Mouse (Mus musculus) limb, embryonic 14.5 days (tissue): ENCODE data around the gene Exo5. TPM values are rescaled to one million over a fixed set of nuclear protein-coding genes. Genes with fewer than 3 reads are reported as not detected.
A peak's percentile ranks its signal among the peaks of the same experiment; 100 is the strongest.

Source experiments
- ATAC-seq: fragments of 200-750 bp; cut with Nextera tagmentation; 2 replicates; pipeline ENCODE4 v1.8.0; 2017; ENCODE audit warnings: low read depth, moderate number of reproducible peaks, moderate TSS enrichment; ENCODE audit not compliant: low FRiP score
- DNase-seq: peaks from one replicate; pipeline ENCODE4 v3.0.0-alpha.2; 2015; ENCODE audit warnings: low spot score
- H3K27ac ChIP-seq: fragments of 300-500 bp; sonication (generic); replicated peaks from 2 replicates; pipeline ENCODE4 v1.5.1; 2014; ENCODE audit warnings: low read depth, mild to moderate bottlenecking, low read length, moderate library complexity, mixed read lengths
- H3K27me3 ChIP-seq: fragments of 300-500 bp; sonication (generic); 2 replicates; pipeline ENCODE4 v1.6.1; 2014; ENCODE audit warnings: low read length, mixed read lengths; ENCODE audit not compliant: control insufficient read depth, insufficient read depth
- H3K36me3 ChIP-seq: fragments of 300-500 bp; sonication (generic); 2 replicates; pipeline ENCODE4 v1.6.1; 2014; ENCODE audit warnings: mild to moderate bottlenecking, low read length, moderate library complexity, mixed read lengths; ENCODE audit not compliant: control insufficient read depth, insufficient read depth
- H3K4me1 ChIP-seq: fragments of 300-500 bp; sonication (generic); 2 replicates; pipeline ENCODE4 v1.6.1; 2014; ENCODE audit warnings: antibody characterized with exemption, low read length, mixed read lengths; ENCODE audit not compliant: control insufficient read depth, insufficient read depth
- H3K4me2 ChIP-seq: fragments of 300-500 bp; sonication (generic); replicated peaks from 2 replicates; pipeline ENCODE4 v1.6.1; 2014; ENCODE audit warnings: low read depth, mild to moderate bottlenecking, low read length, moderate library complexity; ENCODE audit not compliant: severe bottlenecking
- H3K4me3 ChIP-seq: fragments of 300-500 bp; sonication (generic); replicated peaks from 2 replicates; pipeline ENCODE4 v1.5.1; 2014; ENCODE audit warnings: low read length
- H3K9ac ChIP-seq: fragments of 300-500 bp; sonication (generic); 2 replicates; pipeline ENCODE4 v1.6.1; 2014; ENCODE audit warnings: mild to moderate bottlenecking, low read depth, low read length, moderate library complexity; ENCODE audit not compliant: severe bottlenecking
- H3K9me3 ChIP-seq: fragments of 300-500 bp; sonication (generic); 2 replicates; pipeline ENCODE4 v1.6.1; 2016; ENCODE audit warnings: low read length; ENCODE audit not compliant: control insufficient read depth
- POLR2A ChIP-seq: fragments of 200-500 bp; IDR thresholded peaks from 2 replicates; pipeline ENCODE4 v1.8.0; 2012; ENCODE audit warnings: inconsistent platforms, mild to moderate bottlenecking, moderate library complexity, borderline replicate concordance; ENCODE audit not compliant: insufficient read depth, insufficient read length; ENCODE audit errors: extremely low read depth
- WGBS: fragments of 180-500 bp; shearing (Covaris S2); extraction: QIAGEN DNeasy Blood & Tissue Kit; methylation state at CpG from one replicate; pipeline ENCODE4 v1.1.7; 2014; 5-methylcytosine and 5-hydroxymethylcytosine counted together
- polyA plus RNA-seq, 2 experiments: library from polyadenylated mRNA; depleted of rRNA in 1 of 2; stranded (reverse) in 1 of 2; unstranded in 1 of 2; fragments of >200 nt; fragmentation: Nextera tagmentation in 1 of 2; extraction: Ambion mirVana in 1 of 2; gene quantifications; 2 replicates each; pipeline versions ENCODE4 v1.2.1 to v1.2.3; 2012 to 2014

Exo5 gene
- polyA plus RNA-seq, 2 experiments: 25.2 to 25.4 TPM

DNA sequence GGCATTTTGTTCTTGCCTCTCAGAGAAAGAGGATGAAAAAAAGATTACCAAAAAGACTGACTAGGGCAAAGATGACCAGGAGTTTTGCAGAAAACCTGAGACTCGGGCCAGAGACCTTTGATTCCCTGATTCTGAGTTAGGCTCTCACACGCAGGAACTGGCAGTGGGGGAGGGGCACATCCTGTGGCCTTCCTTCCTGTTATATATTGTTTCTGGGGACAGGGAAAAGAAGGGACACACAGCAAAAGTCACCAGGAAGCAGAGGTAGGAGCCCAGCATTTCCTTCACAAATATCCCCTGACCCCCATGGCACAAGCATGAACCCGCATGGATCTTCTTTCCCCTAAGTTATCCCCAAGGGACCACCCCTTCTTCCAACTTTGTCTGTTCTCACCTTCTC lies 24.1 kb upstream of the Exo5 start:
- Histone ChIP-seq H3K9me3 (no peaks in the 10 kb centered on the region), H3K4me3 (no peak overlapping the region), H3K36me3 (peaks cover 11% of the 10 kb centered on the region), H3K4me2 (no peak overlapping the region), H3K4me1 (peaks cover 6% of the 10 kb centered on the region; the same call in 1 of the 2 replicates), H3K9ac (no peak overlapping the region), H3K27ac (no peak overlapping the region), H3K27me3 (no peaks in the 10 kb centered on the region)
- WGBS: 53% methylated on average over 3 of the region's 3 CpGs
- no peak for DNase-seq
- TF ChIP-seq POLR2A: no peak
- no peak for ATAC-seq

DNA sequence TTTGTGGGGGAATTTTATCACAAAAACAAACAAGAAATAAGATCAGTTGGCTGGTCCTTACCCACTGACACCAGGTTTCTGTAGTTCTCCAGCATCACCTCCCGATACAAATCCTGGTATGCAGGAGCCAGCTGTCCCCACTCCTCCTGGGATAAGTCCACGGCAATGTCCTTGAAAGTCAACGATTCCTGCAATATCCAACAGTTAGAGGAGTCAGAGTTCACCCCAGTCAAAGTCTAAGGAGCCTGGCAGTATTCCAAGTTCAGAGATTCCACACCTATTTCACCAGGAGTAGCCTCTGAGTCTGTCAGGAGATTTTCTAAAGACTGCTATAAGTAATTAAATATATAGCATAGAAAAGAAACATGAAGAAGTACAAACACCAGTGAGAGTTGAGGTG lies 10.2 kb upstream of the Exo5 start:
- Histone ChIP-seq H3K27ac (no peak overlapping the region), H3K27me3 (no peaks in the 10 kb centered on the region), H3K9me3 (0 out of 2 replicates have a peak, but pooled peaks cover 6% of the 10 kb centered on the region), H3K36me3 (peaks cover 4% of the 10 kb centered on the region; the same call in 1 of the 2 replicates), H3K4me3 (no peak overlapping the region), H3K4me2 (no peak overlapping the region), H3K4me1 (no peaks in the 10 kb centered on the region), H3K9ac (no peak overlapping the region)
- ATAC-seq (no peak), DNase-seq (no peak)
- no peak for TF ChIP-seq POLR2A
- WGBS: 86% methylated on average over 3 of the region's 3 CpGs

- Histone ChIP-seq H3K4me1 (no peaks in the 10 kb centered on the region), H3K27me3 (no peaks in the 10 kb centered on the region), H3K4me2 (no peak overlapping the region), H3K36me3 (peaks cover 4% of the 10 kb centered on the region; the same call in 1 of the 2 replicates), H3K4me3 (no peak overlapping the region), H3K9me3 (0 out of 2 replicates have a peak, but pooled peaks cover 6% of the 10 kb centered on the region), H3K27ac (no peak overlapping the region), H3K9ac (no peak overlapping the region)
- ATAC-seq (no peak), DNase-seq (no peak)
- WGBS: 95% methylated on average over 18 of the region's 18 CpGs
- no peak for TF ChIP-seq POLR2A
Measured at GRCm38 (mm10) chr4:120930736-120931135, 5.9 kb upstream of the Exo5 start.

- Histone ChIP-seq H3K9ac (no peak overlapping the region), H3K4me2 (no peak overlapping the region), H3K36me3 (peaks cover 4% of the 10 kb centered on the region; the same call in 1 of the 2 replicates), H3K27ac (no peak overlapping the region), H3K9me3 (0 out of 2 replicates have a peak, but pooled peaks cover 6% of the 10 kb centered on the region), H3K4me3 (no peak overlapping the region), H3K27me3 (no peaks in the 10 kb centered on the region), H3K4me1 (peaks cover 4% of the 10 kb centered on the region; the same call in 1 of the 2 replicates)
- TF ChIP-seq POLR2A: no peak
- DNase-seq (no peak), ATAC-seq (no peak)
- WGBS: 86% methylated on average over 3 of the region's 3 CpGs
Measured at GRCm38 (mm10) chr4:120928686-120929085, 3.9 kb upstream of the Exo5 start.

DNA sequence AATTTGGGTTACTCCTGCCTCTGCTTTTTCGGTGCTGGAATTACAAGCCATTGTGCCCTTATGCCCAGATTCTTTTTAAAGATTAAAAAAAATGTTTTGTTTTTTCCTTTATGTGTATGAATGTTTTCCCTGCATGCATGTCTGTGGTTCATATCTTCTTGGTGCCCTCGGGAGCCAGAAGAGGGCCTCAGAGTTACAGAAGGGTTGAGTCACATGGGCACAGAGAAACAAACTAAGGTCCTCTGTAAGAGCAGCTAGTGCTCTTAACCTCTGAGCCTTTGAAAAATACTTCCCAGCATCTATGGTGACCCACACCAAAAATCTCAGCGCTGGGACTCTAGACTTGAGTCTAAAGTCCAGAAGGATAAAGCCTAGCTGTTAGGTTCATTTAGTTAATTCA lies 569 bp upstream of the Exo5 start:
- H3K9me3 ChIP-seq: peaks cover 21% of the 10 kb centered on the region
- TF ChIP-seq POLR2A: no peak
- peak overlapping the region; percentile 71 for H3K9ac ChIP-seq
- ATAC-seq (peak; percentile 30; the same call in 1 of the 2 replicates), DNase-seq (no peak)
- peak overlapping the region; percentile 66 for H3K4me3 ChIP-seq
- 17% methylated on average over 3 of the region's 3 CpGs for WGBS
- H3K36me3 ChIP-seq: peaks cover 25% of the 10 kb centered on the region
- H3K27ac ChIP-seq: peak overlapping the region; percentile 88
- no peaks in the 10 kb centered on the region for H3K27me3 ChIP-seq
- peak overlapping the region; percentile 68 for H3K4me2 ChIP-seq
- H3K4me1 ChIP-seq: peaks cover 4% of the 10 kb centered on the region; the same call in 1 of the 2 replicates
